Mouse (Mus musculus) frontal cortex, postnatal 25 days (tissue): Measurements from ENCODE around the gene Krt14.

Source experiments
- DNase-seq, 2 experiments: peaks; one replicate each; pipeline ENCODE4 v3.0.0; 2022; ENCODE audit warnings: low spot score in 2 of 2

Gene Krt14

DNA sequence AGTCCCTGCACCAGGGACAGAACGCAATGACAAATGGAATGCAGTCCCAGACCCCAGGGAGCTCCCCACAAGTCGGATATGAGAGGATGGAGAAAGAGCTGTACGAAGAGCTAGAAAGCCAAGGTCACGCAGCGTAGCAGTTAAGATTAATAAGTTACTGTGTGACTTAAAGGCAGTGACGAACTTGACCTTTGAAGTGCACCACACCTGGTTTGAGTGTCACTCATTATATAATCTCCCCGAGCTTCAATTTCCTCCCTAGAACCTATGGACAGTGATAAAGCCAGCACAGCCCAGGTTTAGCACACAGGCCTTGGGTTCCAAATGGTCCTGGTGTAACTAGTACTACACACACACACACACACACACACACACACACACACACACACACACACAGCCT, 43.0 kb downstream of the Krt14 start:
- no peak for DNase-seq

DNA sequence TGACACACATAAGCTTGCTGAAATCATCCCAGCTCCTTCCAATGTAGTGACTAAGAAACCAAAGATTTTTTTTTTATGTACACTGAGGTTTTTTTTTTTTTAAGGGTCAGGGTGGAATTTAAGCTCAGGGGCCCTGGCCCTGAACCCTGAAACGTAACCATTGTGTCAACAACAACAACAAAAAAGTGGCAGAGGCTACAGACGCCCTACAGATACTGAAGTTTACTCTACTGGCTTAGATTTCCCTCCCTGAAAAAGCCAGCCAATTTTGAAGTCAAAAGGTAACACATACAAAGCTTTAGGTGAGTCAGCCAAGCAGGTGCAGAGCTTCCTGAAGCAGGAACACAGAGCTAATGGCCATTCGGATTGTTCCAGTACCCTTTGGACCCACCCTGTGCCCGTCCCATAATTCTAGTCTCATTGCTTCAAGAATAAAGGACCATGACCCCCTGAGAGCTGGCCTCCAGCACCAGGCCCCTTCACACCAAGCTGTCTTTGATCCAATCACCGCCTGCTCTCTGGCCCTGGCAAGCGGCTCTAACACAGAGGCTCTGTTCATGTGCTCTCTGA, 49.4 kb downstream of the Krt14 start:
- DNase-seq: no peak

DNA sequence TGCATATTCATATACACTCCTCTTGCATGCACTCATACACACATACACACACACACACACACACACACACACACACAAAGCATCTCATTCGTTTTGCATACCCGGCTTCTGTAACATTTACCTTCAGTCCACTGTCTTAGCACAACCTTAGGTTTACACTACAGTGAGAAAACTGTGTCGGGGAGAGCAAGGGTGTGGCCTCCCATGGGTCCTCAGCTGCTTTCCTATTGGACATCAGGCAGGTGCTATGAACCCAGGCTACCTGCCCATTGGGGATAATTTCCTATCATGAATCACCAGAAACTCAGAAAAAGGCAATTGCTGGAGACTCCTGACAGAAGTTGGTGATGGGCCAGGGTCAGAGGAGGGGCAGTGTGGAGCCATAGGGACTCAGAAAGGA, 50.0 kb downstream of the Krt14 start:
- no peak for DNase-seq

DNA sequence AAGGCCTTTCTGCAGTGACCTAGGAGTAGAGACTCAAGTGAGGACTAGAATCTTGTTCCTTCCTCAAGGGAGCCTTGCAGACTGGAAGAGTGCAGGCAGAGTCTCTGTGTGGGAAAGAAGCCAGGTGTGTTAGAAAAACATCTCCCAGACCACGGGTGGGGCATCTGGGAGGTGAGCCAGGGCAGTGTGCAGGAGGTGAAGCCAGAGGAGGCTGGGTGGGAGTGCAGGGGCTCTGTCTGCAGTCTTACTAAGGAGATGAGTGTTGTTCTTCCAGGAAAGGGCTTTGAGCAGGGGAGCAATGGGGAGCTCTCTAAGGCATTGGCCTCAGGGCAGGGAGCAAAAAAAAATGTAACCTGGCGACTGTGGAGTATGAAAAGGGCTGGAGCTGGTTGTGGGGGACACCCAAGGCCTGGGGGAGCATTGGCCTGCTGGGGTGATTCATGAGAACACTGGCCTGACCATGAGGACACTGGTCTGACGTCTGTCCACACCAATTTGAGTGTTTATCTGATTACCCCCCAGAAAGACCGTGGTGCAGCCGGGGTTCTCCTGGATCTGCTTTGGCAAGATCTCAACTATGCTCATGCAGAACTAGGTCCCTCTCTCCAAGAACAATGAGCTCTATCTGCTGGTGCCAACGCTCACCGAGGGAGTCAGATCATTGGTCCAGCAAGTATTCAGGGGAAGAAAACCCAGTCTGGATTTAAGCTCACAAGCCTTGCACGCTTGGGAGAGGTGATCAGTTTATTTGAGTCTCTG, 51.7 kb downstream of the Krt14 start:
- no peak for DNase-seq
